ENCODE assay signal across 8 mouse cellular contexts in genomic region chr19:3699508-3700438, GRCm38 (mm10). TPM values are rescaled to one million over a fixed set of nuclear protein-coding genes. Genes with fewer than 3 reads are reported as not detected.
DNase-seq lines count a peak whose midpoint lies in the region; ATAC-seq and TF ChIP-seq lines count a peak whose summit lies in the region.

No protein-coding gene starts in this region.

- peak; percentile 71 for TF ChIP-seq CTCF in G1E (IDR thresholded peaks at IDR 0.05; ENCODE audit: low read depth, low read length)
- TF ChIP-seq CTCF in forebrain, postnatal 0 days (IDR thresholded peaks at IDR 0.05; ENCODE audit: low read depth) = peak; percentile 70

- H3K4me3 ChIP-seq in G1E (ENCODE audit: low read depth, low read length) = no peak overlapping the region
- no peak overlapping the region for H3K4me3 ChIP-seq in forebrain, postnatal 0 days (ENCODE audit: low read depth, low read length)
- no peak overlapping the region for H3K4me3 ChIP-seq in hindbrain, embryonic 11.5 days (ENCODE audit: low read depth, low read length)
- H3K4me3 ChIP-seq in lung, embryonic 15.5 days = no peak overlapping the region

- peaks cover 8% of the 10 kb centered on the region for H3K27me3 ChIP-seq in G1E (ENCODE audit: insufficient read depth, low read length)
- no peaks in the 10 kb centered on the region for H3K27me3 ChIP-seq in forebrain, postnatal 0 days (ENCODE audit: insufficient read depth, low read length)
- no peaks in the 10 kb centered on the region for H3K27me3 ChIP-seq in hindbrain, embryonic 11.5 days (ENCODE audit: control insufficient read depth, insufficient read depth, low read length)
- H3K27me3 ChIP-seq in lung, embryonic 15.5 days = no peaks in the 10 kb centered on the region

- H3K9ac ChIP-seq in forebrain, postnatal 0 days = no peak overlapping the region
- H3K9ac ChIP-seq in hindbrain, embryonic 11.5 days (ENCODE audit: low read depth, low read length) = no peak overlapping the region
- H3K9ac ChIP-seq in lung, embryonic 15.5 days = no peak overlapping the region

- H3K9me3 ChIP-seq in G1E (replicated peaks) = no peaks in the 10 kb centered on the region
- H3K9me3 ChIP-seq in forebrain, postnatal 0 days (ENCODE audit: low read length) = no peaks in the 10 kb centered on the region
- H3K9me3 ChIP-seq in hindbrain, embryonic 11.5 days (ENCODE audit: control insufficient read depth, low read length) = no peaks in the 10 kb centered on the region
- no peaks in the 10 kb centered on the region for H3K9me3 ChIP-seq in lung, embryonic 15.5 days

- no peak; the same call in 1 of the 2 replicates for ATAC-seq in G1E (ENCODE audit: extremely low read depth, insufficient number of reproducible peaks, low FRiP score, poor library complexity, severe bottlenecking)
- ATAC-seq in forebrain, postnatal 0 days = peak; percentile 69
- peak; percentile 57 for ATAC-seq in hindbrain, embryonic 11.5 days (ENCODE audit: low FRiP score)
- ATAC-seq in lung, embryonic 15.5 days (ENCODE audit: borderline replicate concordance, extremely low read depth, low FRiP score, low TSS enrichment) = 0 out of 2 replicates have a peak, but pooled peaks have one; percentile 50

- peaks cover 2% of the 10 kb centered on the region; the same call in 1 of the 2 replicates for H3K4me1 ChIP-seq in G1E (ENCODE audit: insufficient read depth, low read depth, low read length)
- no peaks in the 10 kb centered on the region for H3K4me1 ChIP-seq in forebrain, postnatal 0 days (ENCODE audit: insufficient read depth)
- H3K4me1 ChIP-seq in hindbrain, embryonic 11.5 days (replicated peaks; ENCODE audit: control insufficient read depth, insufficient read depth, low read length) = no peaks in the 10 kb centered on the region
- no peaks in the 10 kb centered on the region for H3K4me1 ChIP-seq in lung, embryonic 15.5 days

- WGBS in forebrain, postnatal 0 days = 37% methylated on average over 6 of the region's 6 CpGs
- 40% methylated on average over 6 of the region's 6 CpGs for WGBS in hindbrain, embryonic 11.5 days
- WGBS in lung, embryonic 15.5 days = 30% methylated on average over 6 of the region's 6 CpGs

- H3K4me2 ChIP-seq in forebrain, postnatal 0 days (ENCODE audit: low read depth) = no peak overlapping the region
- H3K4me2 ChIP-seq in hindbrain, embryonic 11.5 days (replicated peaks; ENCODE audit: low read depth, low read length) = no peak overlapping the region
- no peak overlapping the region for H3K4me2 ChIP-seq in lung, embryonic 15.5 days

- peak; percentile 53 for DNase-seq in G1E (ENCODE audit: low spot score)
- DNase-seq in brain, adult 2 months (ENCODE audit: low read depth, low spot score) = peak; percentile 85
- peak; percentile 78 for DNase-seq in forebrain, postnatal 0 days
- peak; percentile 88 for DNase-seq in hindbrain, embryonic 11.5 days (ENCODE audit: low spot score)
- DNase-seq in layer of hippocampus, adult 9-11 months = peak; percentile 70
- DNase-seq in retina, embryonic 14.5 days (ENCODE audit: low spot score) = peak; percentile 90
- DNase-seq in thymus, postnatal 36 days = peak; percentile 82 to 83

- H3K36me3 ChIP-seq in G1E (replicated peaks) = no peaks in the 10 kb centered on the region
- no peaks in the 10 kb centered on the region for H3K36me3 ChIP-seq in forebrain, postnatal 0 days (ENCODE audit: insufficient read depth)
- H3K36me3 ChIP-seq in hindbrain, embryonic 11.5 days (ENCODE audit: control insufficient read depth, insufficient read depth, low read length) = no peaks in the 10 kb centered on the region
- no peaks in the 10 kb centered on the region for H3K36me3 ChIP-seq in lung, embryonic 15.5 days

- no peak overlapping the region for H3K27ac ChIP-seq in forebrain, postnatal 0 days (ENCODE audit: low read depth, low read length)
- no peak overlapping the region for H3K27ac ChIP-seq in hindbrain, embryonic 11.5 days (ENCODE audit: low read depth, low read length)
- no peak overlapping the region for H3K27ac ChIP-seq in lung, embryonic 15.5 days

RNA-seq across cellular contexts. Expression of gene 1810055G02Rik, which starts 8.3 kb away (rescaled TPM):
- total RNA-seq in G1E (2014; fragmentation: Nextera tagmentation) (20.4 and 22.4 TPM in 2 replicates), G1E (2017) (5.6 and 7.3 TPM in 2 replicates)
- polyA plus RNA-seq in G1E (2012) = 10.2 and 12.5 TPM in 2 replicates
- total RNA-seq in forebrain, postnatal 0 days (2014; rRNA removed) = 33.6 and 37.2 TPM in 2 replicates
- 38.4 and 39.0 TPM in 2 replicates for polyA plus RNA-seq in forebrain, postnatal 0 days (2015; fragmentation: Nextera tagmentation; extraction: Ambion mirVana)
- polyA plus RNA-seq in hindbrain, embryonic 11.5 days (2014; fragmentation: Nextera tagmentation; extraction: Ambion mirVana) = 39.4 and 41.8 TPM in 2 replicates
- 31.9 and 32.2 TPM in 2 replicates for polyA plus RNA-seq in lung, embryonic 15.5 days (2015; fragmentation: Nextera tagmentation; extraction: Ambion mirVana)

RNA-seq across cellular contexts. Expression of gene Lrp5, which starts 13.4 kb away (rescaled TPM):
- total RNA-seq in G1E (2014; fragmentation: Nextera tagmentation) (0.29 TPM in 1 of 2 replicates, not detected in the other), G1E (2017) (0.05 and 0.06 TPM in 2 replicates)
- 0.01 and 0.05 TPM in 2 replicates for polyA plus RNA-seq in G1E (2012)
- total RNA-seq in forebrain, postnatal 0 days (2014; rRNA removed) = 7.9 and 11.1 TPM in 2 replicates
- polyA plus RNA-seq in forebrain, postnatal 0 days (2015; fragmentation: Nextera tagmentation; extraction: Ambion mirVana) = 0.50 and 0.56 TPM in 2 replicates
- polyA plus RNA-seq in hindbrain, embryonic 11.5 days (2014; fragmentation: Nextera tagmentation; extraction: Ambion mirVana) = 3.0 and 5.1 TPM in 2 replicates
- 7.7 TPM in 2 replicates for polyA plus RNA-seq in lung, embryonic 15.5 days (2015; fragmentation: Nextera tagmentation; extraction: Ambion mirVana)
